Mouse (Mus musculus) gastrocnemius, adult 18-20 months (tissue): ENCODE data around the gene Inpp4a. TPM values are rescaled to one million over a fixed set of nuclear protein-coding genes. Genes with fewer than 3 reads are reported as not detected.

Experiments used
- DNase-seq: peaks from one replicate; pipeline ENCODE4 v3.0.0; 2021; ENCODE audit warnings: low spot score
- total RNA-seq, 2 experiments: library from RNA; stranded (reverse); gene quantifications; 2 replicates each; pipeline ENCODE4 v1.2.3; 2021

Gene Inpp4a
- total RNA-seq, 2 experiments from 2014 or later = 18.8 to 19.2 TPM

GRCm38 (mm10) chr1:37408678-37409077 is 109.0 kb downstream of the Inpp4a start:
- DNase-seq = no peak

DNA sequence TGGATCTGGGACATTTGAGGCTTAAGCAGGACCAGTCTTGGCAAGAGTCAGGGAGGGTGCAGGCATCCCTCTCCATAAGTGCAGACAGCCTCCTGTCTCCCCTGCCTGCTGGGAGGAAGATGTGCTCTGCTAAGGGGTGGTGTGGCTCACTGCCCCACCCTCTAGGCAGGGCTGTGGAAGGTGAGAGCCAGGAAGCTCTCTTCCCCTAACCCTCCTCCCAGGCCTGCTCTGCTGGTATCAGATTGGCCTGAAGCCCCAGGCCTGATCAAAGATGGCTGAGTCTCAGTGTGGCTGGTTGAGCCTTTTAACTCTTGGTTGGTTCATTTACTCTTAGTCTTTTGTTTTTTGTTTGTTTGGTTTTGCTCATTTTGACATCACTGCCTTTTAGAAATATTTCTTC is 110.0 kb downstream of the Inpp4a start:
- DNase-seq = no peak

GRCm38 (mm10) chr1:37415394-37415793 is 115.7 kb downstream of the Inpp4a start:
- DNase-seq = no peak

- DNase-seq = peak; percentile 44
Measured at GRCm38 (mm10) chr1:37419420-37419819, 119.8 kb downstream of the Inpp4a start.

- DNase-seq = no peak
Measured at GRCm38 (mm10) chr1:37427144-37427875, 127.6 kb downstream of the Inpp4a start.

GRCm38 (mm10) chr1:37428911-37429310 is 129.2 kb downstream of the Inpp4a start:
- DNase-seq = peak; percentile 24

- DNase-seq = peak; percentile 96
Measured at GRCm38 (mm10) chr1:37429366-37430296, 130.0 kb downstream of the Inpp4a start, which contains the start of the genes Coa5 and Unc50. Gene Coa5, minus strand, starts transcription at chr1:37430103. Gene Unc50, plus strand, starts transcription at chr1:37430139.

- no peak for DNase-seq
Measured at GRCm38 (mm10) chr1:37430297-37430840, 130.7 kb downstream of the Inpp4a start.

DNA sequence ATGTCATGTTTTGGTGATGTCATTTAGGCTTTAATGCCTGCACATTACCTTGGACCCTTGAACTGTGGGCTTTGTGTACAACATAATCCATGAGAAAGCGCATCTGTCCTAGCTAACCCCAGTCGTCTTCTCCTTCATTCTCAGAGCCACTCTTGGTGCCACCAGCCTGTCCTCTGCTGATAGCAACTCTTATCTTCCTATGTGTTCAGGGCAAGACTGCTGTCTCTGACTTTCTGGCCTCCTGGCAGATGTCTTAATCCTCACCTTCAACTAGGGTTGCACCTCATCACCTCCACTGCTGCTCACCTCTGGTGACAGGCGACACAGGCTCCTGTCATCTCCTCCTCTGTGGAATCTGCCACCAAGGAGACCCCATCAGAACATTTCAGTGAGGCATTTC is 136.8 kb downstream of the Inpp4a start:
- no peak for DNase-seq

DNA sequence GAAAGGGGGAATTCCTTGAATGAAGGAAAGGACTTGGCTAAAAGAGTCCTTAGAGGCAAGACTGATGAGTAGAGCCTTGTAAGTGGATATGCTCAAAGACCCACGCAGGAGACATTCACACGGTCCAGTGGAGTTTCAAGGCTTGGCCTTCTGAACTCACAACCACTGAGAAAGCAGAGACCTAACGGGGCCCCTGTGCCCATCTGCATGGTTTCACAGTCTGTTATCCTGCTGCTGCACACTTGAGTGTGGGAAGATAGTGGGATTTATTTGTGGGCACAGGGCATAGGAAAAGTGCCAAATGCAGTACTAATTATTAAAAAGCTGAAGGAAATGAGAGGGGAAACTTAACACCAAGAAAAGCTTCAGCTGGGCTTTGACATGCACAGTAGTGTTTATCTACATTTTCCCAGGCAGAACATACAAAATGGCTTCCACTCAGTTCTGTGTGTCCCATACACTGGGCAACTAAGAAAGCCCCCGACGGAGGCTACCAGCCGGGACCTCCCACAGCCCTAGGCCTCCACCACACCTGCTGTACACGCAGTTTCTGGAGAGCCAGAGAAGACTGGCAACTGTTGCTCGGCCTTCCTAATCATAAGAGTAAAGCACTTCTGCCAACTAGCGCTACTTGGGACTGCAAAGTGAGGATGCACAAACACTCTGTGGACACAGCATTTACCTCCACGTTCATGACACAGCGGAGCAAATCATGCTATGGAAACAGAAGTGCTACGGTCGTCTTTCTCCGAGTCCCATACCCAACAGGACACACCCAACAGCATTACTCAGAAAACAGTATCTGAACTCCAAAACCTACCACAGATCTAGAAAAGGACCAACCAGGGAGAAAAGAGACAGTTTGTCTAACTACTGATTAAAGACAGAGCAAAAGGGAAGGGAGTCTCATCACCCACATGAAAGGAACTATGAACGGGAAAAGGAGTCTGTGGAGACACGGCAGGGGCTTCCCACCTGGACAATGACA is 143.5 kb downstream of the Inpp4a start:
- DNase-seq = no peak

DNA sequence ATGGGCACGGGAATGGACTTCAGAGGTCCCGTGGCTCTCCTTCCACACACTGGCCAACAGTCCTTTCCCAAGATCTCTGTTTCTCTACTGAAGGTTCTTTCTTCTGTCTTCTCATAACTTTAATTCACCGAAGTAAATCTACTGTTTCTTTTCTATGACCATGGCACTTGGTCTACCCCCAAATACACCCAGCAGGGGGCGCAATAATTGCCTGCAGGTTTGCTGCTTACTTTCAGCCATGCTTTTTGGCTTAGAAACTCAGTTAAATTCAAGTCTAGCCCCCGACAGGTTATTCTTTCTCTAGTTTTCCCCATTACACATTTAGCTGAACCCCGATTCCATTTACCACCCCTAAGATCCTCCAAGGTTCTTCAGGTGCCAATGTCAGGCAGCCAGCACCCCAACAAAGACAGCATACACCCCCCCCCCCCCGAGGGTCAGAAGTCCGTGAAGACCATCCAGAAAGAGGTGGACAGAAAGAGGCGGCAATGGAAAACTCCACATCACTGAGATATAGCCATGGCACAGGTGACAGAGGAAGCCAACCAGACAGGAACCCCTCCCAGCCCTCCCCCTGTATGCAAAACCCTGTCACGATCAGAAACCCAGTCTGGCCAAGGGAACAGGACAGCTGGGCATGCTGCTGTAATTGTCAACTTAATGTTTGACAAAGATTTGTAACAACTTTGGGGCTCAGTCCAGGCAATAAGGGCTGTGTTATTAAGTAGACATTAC is 148.9 kb downstream of the Inpp4a start:
- peak; percentile 46 for DNase-seq

DNA sequence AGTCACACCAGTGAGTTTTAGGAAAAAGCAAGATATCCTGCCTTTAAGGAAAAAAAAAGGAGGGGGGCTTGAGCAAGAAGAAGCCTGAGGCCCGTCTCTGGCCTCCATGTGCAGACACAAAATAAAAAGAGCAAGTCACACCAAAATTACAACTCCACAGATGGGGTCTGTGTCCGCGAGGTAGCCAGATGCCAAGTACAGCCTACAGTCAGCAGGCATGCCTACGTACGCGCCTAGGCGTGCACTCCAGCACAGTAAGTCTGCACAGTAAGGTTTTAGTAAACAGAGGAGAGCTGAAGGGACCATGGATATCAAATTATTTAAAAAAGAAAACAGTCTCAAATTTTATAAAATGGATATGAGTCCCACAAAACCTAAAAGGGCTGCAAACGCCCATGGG is 151.6 kb downstream of the Inpp4a start:
- no peak for DNase-seq

GRCm38 (mm10) chr1:37457546-37457945 is 157.9 kb downstream of the Inpp4a start:
- DNase-seq = no peak

Other genes with a start within 250 kb of the Inpp4a start
- gene Cnga3, start 85.4 kb upstream of the Inpp4a start, total RNA-seq = under 1 TPM; 0.34 to 0.38 TPM
- gene Coa5, start 130.2 kb downstream of the Inpp4a start, total RNA-seq = 10 to 100 TPM; 90.6 to 92.3 TPM
- gene Unc50, start 130.3 kb downstream of the Inpp4a start, total RNA-seq = 10 to 100 TPM; 13.3 to 18.2 TPM
- 1 to 10 TPM; 4.8 to 8.7 TPM for gene Mgat4a, start 241.2 kb downstream of the Inpp4a start, total RNA-seq